ENCODE assay signal across 22 mouse cellular contexts in genomic region chr14:61042291-61042690, GRCm38 (mm10). TPM values are rescaled to one million over a fixed set of nuclear protein-coding genes. Genes with fewer than 3 reads are reported as not detected.
DNase-seq lines count a peak whose midpoint lies in the region; ATAC-seq and TF ChIP-seq lines count a peak whose summit lies in the region.
"Had no signal": no experiment of that assay in that cellular context is flagged by ENCODE, and none has a peak within 500 bp of the region (broad histone marks: within the 10 kb centered on the region; RNA-seq: fewer than 3 reads in every experiment).

No protein-coding gene starts in this region.

- H3K36me3 ChIP-seq in lung, embryonic 16.5 days (ENCODE audit: control insufficient read depth, insufficient read depth, low read length) = no peaks in the 10 kb centered on the region
- H3K36me3 ChIP-seq in embryonic facial prominence, embryonic 10.5 days (replicated peaks) = no peaks in the 10 kb centered on the region; the same call in 1 of the 2 replicates
- H3K36me3 ChIP-seq in liver, embryonic 16.5 days (ENCODE audit: control insufficient read depth, insufficient read depth) = no peaks in the 10 kb centered on the region
- H3K36me3 ChIP-seq: limb, embryonic 10.5 days; midbrain, embryonic 13.5 days had no signal

- TF ChIP-seq POLR2A in lung, adult 2 months (IDR thresholded peaks at IDR 0.05; ENCODE audit: borderline replicate concordance, extremely low read depth, low read depth, low read length) = no peak

- ATAC-seq in lung, embryonic 16.5 days (ENCODE audit: low read depth) = no peak
- ATAC-seq in liver, embryonic 16.5 days (ENCODE audit: low read depth) = peak; percentile 44; the same call in 1 of the 2 replicates
- ATAC-seq: hindbrain, embryonic 16.5 days; intestine, postnatal 0 days; midbrain, embryonic 13.5 days had no signal

- no peak overlapping the region for H3K9ac ChIP-seq in lung, embryonic 16.5 days (ENCODE audit: low read length)
- no peak overlapping the region for H3K9ac ChIP-seq in liver, embryonic 16.5 days (ENCODE audit: low read depth, low read length)
- H3K9ac ChIP-seq: liver, embryonic 14.5 days; midbrain, embryonic 13.5 days had no signal

- TF ChIP-seq CTCF in layer of hippocampus, adult 2 months (conservative IDR thresholded peaks at IDR 0.05) = no peak
- TF ChIP-seq CTCF in lung, adult 2 months (IDR thresholded peaks at IDR 0.05; ENCODE audit: insufficient read depth, low read length) = no peak

- H3K27me3 ChIP-seq in lung, embryonic 16.5 days (ENCODE audit: control insufficient read depth, insufficient read depth, low read depth, low read length) = no peaks in the 10 kb centered on the region
- H3K27me3 ChIP-seq in embryonic facial prominence, embryonic 10.5 days (replicated peaks; ENCODE audit: low read depth, poor library complexity, severe bottlenecking) = peaks cover 30% of the 10 kb centered on the region
- H3K27me3 ChIP-seq in liver, embryonic 16.5 days (ENCODE audit: control insufficient read depth, insufficient read depth, low read depth, low read length) = peaks cover 19% of the 10 kb centered on the region

- H3K27ac ChIP-seq in layer of hippocampus, adult 2 months = peak overlapping the region; percentile 46; the same call in 1 of the 2 replicates
- peak overlapping the region; percentile 67 for H3K27ac ChIP-seq in lung, embryonic 16.5 days (ENCODE audit: low read length)
- H3K27ac ChIP-seq in embryonic facial prominence, embryonic 10.5 days (replicated peaks) = peak overlapping the region; percentile 48; the same call in 1 of the 2 replicates
- no peak overlapping the region for H3K27ac ChIP-seq in liver, embryonic 16.5 days (ENCODE audit: low read length)
- H3K27ac ChIP-seq: liver, embryonic 14.5 days had no signal

- peaks cover 33% of the 10 kb centered on the region for H3K4me1 ChIP-seq in lung, embryonic 16.5 days (replicated peaks; ENCODE audit: control insufficient read depth, insufficient read depth, low read length)
- H3K4me1 ChIP-seq in lung, adult 2 months (ENCODE audit: control insufficient read depth, insufficient read depth, low read length) = peaks cover 3% of the 10 kb centered on the region
- peaks cover 64% of the 10 kb centered on the region for H3K4me1 ChIP-seq in embryonic facial prominence, embryonic 10.5 days
- no peaks in the 10 kb centered on the region; the same call in 1 of the 2 replicates for H3K4me1 ChIP-seq in liver, embryonic 16.5 days (ENCODE audit: control insufficient read depth, low read depth, low read length)

- H3K4me3 ChIP-seq in layer of hippocampus, adult 2 months = no peak overlapping the region
- no peak overlapping the region for H3K4me3 ChIP-seq in lung, embryonic 16.5 days (ENCODE audit: low read length)
- H3K4me3 ChIP-seq in lung, adult 2 months (replicated peaks; ENCODE audit: extremely low read depth, low read depth, low read length) = no peak overlapping the region
- H3K4me3 ChIP-seq in embryonic facial prominence, embryonic 10.5 days = no peak overlapping the region
- H3K4me3 ChIP-seq in liver, embryonic 16.5 days (ENCODE audit: low read depth, low read length) = no peak overlapping the region
- H3K4me3 ChIP-seq: limb, embryonic 10.5 days had no signal

- no peak overlapping the region for H3K4me2 ChIP-seq in lung, embryonic 16.5 days (ENCODE audit: low read depth, low read length)
- no peak overlapping the region for H3K4me2 ChIP-seq in liver, embryonic 16.5 days (ENCODE audit: low read depth, low read length)

- H3K9me3 ChIP-seq in lung, embryonic 16.5 days (ENCODE audit: control insufficient read depth, low read length) = no peaks in the 10 kb centered on the region
- H3K9me3 ChIP-seq in embryonic facial prominence, embryonic 10.5 days = no peaks in the 10 kb centered on the region
- H3K9me3 ChIP-seq in liver, embryonic 16.5 days (replicated peaks; ENCODE audit: control insufficient read depth, low read length) = no peaks in the 10 kb centered on the region
- H3K9me3 ChIP-seq: limb, embryonic 10.5 days; midbrain, embryonic 13.5 days had no signal

- no peak for DNase-seq in layer of hippocampus, adult 2 months (ENCODE audit: low spot score in 2 of 2)
- no peak for DNase-seq in layer of hippocampus, postnatal 10 days (ENCODE audit: low spot score in 2 of 2)
- no peak for DNase-seq in lung, adult 2 months
- no peak for DNase-seq in embryonic facial prominence, embryonic 10.5 days (ENCODE audit: low spot score)
- DNase-seq in frontal cortex, adult 2 months (ENCODE audit: extremely low spot score in 1 of 2, low spot score in 1 of 2) = no peak
- DNase-seq: adrenal gland, postnatal 10 days; cerebellum, adult 2 months; cerebellum, postnatal 25 days; gastrocnemius, postnatal 14 days; heart, adult 11 months; kidney, postnatal 4 days; layer of hippocampus, adult 9-11 months; right cerebral cortex, postnatal 14 days had no signal

- WGBS in lung, embryonic 16.5 days = 33% methylated on average over 3 of the region's 3 CpGs
- WGBS in lung, adult 2 months = 52% methylated on average over 3 of the region's 3 CpGs
- 22% methylated on average over 3 of the region's 3 CpGs for WGBS in embryonic facial prominence, embryonic 10.5 days
- WGBS in liver, embryonic 16.5 days (ENCODE audit: insufficient replicate concordance) = 32% methylated on average over 3 of the region's 3 CpGs

RNA-seq across cellular contexts. Expression of gene Tnfrsf19, which starts 4.0 kb away (rescaled TPM):
- 10 to 100 TPM; 49.0 to 50.0 TPM for total RNA-seq in layer of hippocampus, adult 2 months (2021)
- 10 to 100 TPM; 75.9 to 87.9 TPM for total RNA-seq in layer of hippocampus, postnatal 10 days (2021)
- 78.2 and 85.0 TPM in 2 replicates for polyA plus RNA-seq in lung, embryonic 16.5 days (2015; fragmentation: Nextera tagmentation; extraction: Ambion mirVana)
- polyA plus RNA-seq in lung, adult 2 months (2012; rRNA removed) = 44.1 and 71.4 TPM in 2 replicates
- 37.2 and 41.4 TPM in 2 replicates for polyA plus RNA-seq in embryonic facial prominence, embryonic 10.5 days (2016; fragmentation: Nextera tagmentation; extraction: Ambion mirVana)
- 4.7 and 5.1 TPM in 2 replicates for polyA plus RNA-seq in liver, embryonic 16.5 days (2015; fragmentation: Nextera tagmentation; extraction: Ambion mirVana)
- 49.1 and 54.9 TPM in 2 replicates for polyA plus RNA-seq in frontal cortex, adult 2 months (2012; rRNA removed)
- total RNA-seq: hematopoietic stem cell, adult 5-6 weeks had no signal
- polyA plus RNA-seq: C2C12 had no signal
